Mouse (Mus musculus) intestine, embryonic 14.5 days (tissue): ENCODE data around the gene Mga. TPM values are rescaled to one million over a fixed set of nuclear protein-coding genes. Genes with fewer than 3 reads are reported as not detected.

Experiments
- ATAC-seq: fragments of 200-750 bp; cut with Nextera tagmentation; replicated peaks from 2 replicates; pipeline ENCODE4 v1.8.0; 2017; ENCODE audit warnings: low read depth, moderate number of reproducible peaks, moderate TSS enrichment, moderate library complexity; ENCODE audit not compliant: low FRiP score, low TSS enrichment
- DNase-seq: peaks from one replicate; pipeline ENCODE4 v3.0.0-alpha.2; 2018; ENCODE audit warnings: low spot score
- H3K27ac ChIP-seq: fragments of 300-500 bp; sonication (generic); 2 replicates; pipeline ENCODE4 v1.5.1; 2014; ENCODE audit warnings: low read depth, mild to moderate bottlenecking, control low read depth
- H3K27me3 ChIP-seq: fragments of 300-500 bp; sonication (generic); replicated peaks from 2 replicates; pipeline ENCODE4 v1.6.1; 2014; ENCODE audit warnings: low read length, control low read depth; ENCODE audit not compliant: control insufficient read depth, insufficient read depth
- H3K36me3 ChIP-seq: fragments of 300-500 bp; sonication (generic); 2 replicates; pipeline ENCODE4 v1.6.1; 2014; ENCODE audit warnings: low read length, control low read depth; ENCODE audit not compliant: control insufficient read depth, insufficient read depth
- H3K4me1 ChIP-seq: fragments of 300-500 bp; sonication (generic); replicated peaks from 2 replicates; pipeline ENCODE4 v1.6.1; 2014; ENCODE audit warnings: low read length, control low read depth, mixed read lengths; ENCODE audit not compliant: control insufficient read depth, insufficient read depth
- H3K4me2 ChIP-seq: fragments of 300-500 bp; sonication (generic); 2 replicates; pipeline ENCODE4 v1.6.1; 2014; ENCODE audit warnings: low read length
- H3K4me3 ChIP-seq: fragments of 300-500 bp; sonication (generic); 2 replicates; pipeline ENCODE4 v1.5.1; 2014; ENCODE audit warnings: low read depth, low read length, control low read depth, mixed read lengths
- H3K9ac ChIP-seq: fragments of 300-500 bp; sonication (generic); 2 replicates; pipeline ENCODE4 v1.6.1; 2014; ENCODE audit warnings: mild to moderate bottlenecking, low read length
- H3K9me3 ChIP-seq: fragments of 300-500 bp; sonication (generic); 2 replicates; pipeline ENCODE4 v1.6.1; 2016; ENCODE audit warnings: low read length, control low read depth; ENCODE audit not compliant: control insufficient read depth
- WGBS: fragments of 180-500 bp; shearing (Covaris S2); extraction: QIAGEN DNeasy Blood & Tissue Kit; methylation state at CpG from one replicate; pipeline ENCODE4 v1.1.7; 2014; 5-methylcytosine and 5-hydroxymethylcytosine counted together
- polyA plus RNA-seq: library from polyadenylated mRNA; unstranded; fragments of >200 nt; fragmentation: Nextera tagmentation; extraction: Ambion mirVana; gene quantifications from 2 replicates; pipeline ENCODE4 v1.2.1, GENCODE M21; 2014

The Mga gene
- polyA plus RNA-seq, 1 experiment from 2014 or later: 36.4 TPM

DNA sequence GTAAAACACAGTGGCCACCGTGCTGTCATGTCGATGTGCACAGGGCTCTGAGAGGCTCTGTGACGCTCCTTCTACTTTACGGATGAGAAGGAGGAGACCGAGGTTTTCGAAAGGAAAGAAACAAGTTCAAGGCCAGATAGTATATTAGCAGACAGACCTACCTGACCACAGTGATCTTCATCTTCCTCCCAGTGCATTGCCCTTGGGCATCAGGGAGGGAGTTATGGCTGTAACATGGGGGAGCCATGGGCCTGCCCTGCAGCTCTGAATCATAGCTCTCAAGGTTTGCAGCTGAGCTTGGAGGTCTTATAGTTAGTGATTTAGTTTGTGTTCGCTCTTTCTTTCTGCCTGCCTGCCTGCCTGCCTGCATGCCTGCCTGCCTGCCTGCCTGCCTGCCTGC lies 109.7 kb downstream of the Mga start:
- Histone ChIP-seq H3K9ac (no peak overlapping the region), H3K4me3 (no peak overlapping the region), H3K4me2 (no peak overlapping the region), H3K9me3 (no peaks in the 10 kb centered on the region), H3K27me3 (no peaks in the 10 kb centered on the region), H3K36me3 (no peaks in the 10 kb centered on the region), H3K4me1 (no peaks in the 10 kb centered on the region), H3K27ac (no peak overlapping the region)
- ATAC-seq: no peak
- DNase-seq: no peak
- 93% methylated on average over 7 of the region's 7 CpGs for WGBS

GRCm38 (mm10) chr2:120007680-120008210 lies 110.7 kb downstream of the Mga start:
- WGBS: 85% methylated on average over 4 of the region's 4 CpGs
- no peak overlapping the region for H3K27ac ChIP-seq
- H3K36me3 ChIP-seq: peaks cover 4% of the 10 kb centered on the region; the same call in 1 of the 2 replicates
- H3K9ac ChIP-seq: no peak overlapping the region
- H3K4me3 ChIP-seq: no peak overlapping the region
- no peak for DNase-seq
- no peak for ATAC-seq
- H3K27me3 ChIP-seq: no peaks in the 10 kb centered on the region
- H3K4me2 ChIP-seq: no peak overlapping the region
- H3K4me1 ChIP-seq: no peaks in the 10 kb centered on the region
- no peaks in the 10 kb centered on the region for H3K9me3 ChIP-seq

DNA sequence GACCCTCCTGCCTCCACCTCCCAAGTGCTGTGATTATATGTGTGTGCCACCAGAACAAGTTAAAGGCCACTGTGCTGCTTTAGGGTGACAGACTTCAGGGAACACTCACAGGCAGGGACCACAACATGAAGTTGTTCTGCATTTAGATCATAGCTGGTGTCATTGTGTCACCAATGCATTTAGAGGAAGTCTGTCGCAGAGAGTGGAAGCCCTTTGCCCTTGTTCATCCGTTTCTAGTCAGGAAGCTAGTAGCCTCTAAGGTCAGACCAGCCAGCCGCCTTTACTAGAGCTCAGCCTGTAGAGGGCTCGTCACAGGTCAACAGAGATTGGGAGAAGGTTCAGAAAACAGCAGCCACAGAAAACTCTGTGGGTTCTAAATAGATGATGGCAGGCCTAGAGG lies 111.6 kb downstream of the Mga start:
- Histone ChIP-seq H3K27me3 (no peaks in the 10 kb centered on the region), H3K4me1 (no peaks in the 10 kb centered on the region), H3K27ac (no peak overlapping the region), H3K9ac (no peak overlapping the region), H3K36me3 (peaks cover 4% of the 10 kb centered on the region; the same call in 1 of the 2 replicates), H3K9me3 (no peaks in the 10 kb centered on the region), H3K4me3 (no peak overlapping the region), H3K4me2 (no peak overlapping the region)
- no peak for ATAC-seq
- DNase-seq: no peak
- WGBS: 56% methylated on average over 4 of the region's 4 CpGs

- Histone ChIP-seq H3K9ac (no peak overlapping the region), H3K9me3 (no peaks in the 10 kb centered on the region), H3K4me2 (no peak overlapping the region), H3K27ac (no peak overlapping the region), H3K36me3 (peaks cover 18% of the 10 kb centered on the region), H3K4me1 (no peaks in the 10 kb centered on the region), H3K4me3 (no peak overlapping the region), H3K27me3 (no peaks in the 10 kb centered on the region)
- no peak for ATAC-seq
- DNase-seq: peak; percentile 68
- 77% methylated on average over 8 of the region's 8 CpGs for WGBS
Observed at GRCm38 (mm10) chr2:120011462-120012200, 114.6 kb downstream of the Mga start.

DNA sequence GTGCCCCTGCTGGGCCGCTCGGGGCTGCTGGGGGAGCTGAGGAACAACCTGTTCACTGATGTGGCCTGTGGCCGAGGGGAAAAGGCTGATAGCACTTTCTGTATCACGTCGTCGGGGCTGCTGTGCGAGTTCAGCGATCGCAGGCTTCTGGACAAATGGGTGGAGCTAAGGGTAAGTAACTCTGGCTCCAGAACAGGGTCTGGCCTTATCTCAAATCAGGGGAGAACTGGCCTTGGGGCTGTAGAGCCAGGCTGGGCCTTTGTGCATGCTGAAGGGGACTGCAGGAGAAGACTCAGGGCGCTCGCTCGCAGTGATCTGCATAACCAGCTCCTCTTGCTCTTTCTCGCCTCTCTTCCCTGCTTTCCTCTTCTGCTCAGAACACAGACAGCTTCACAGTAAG lies 115.9 kb downstream of the Mga start:
- peaks cover 31% of the 10 kb centered on the region for H3K36me3 ChIP-seq
- no peaks in the 10 kb centered on the region for H3K9me3 ChIP-seq
- DNase-seq: no peak
- ATAC-seq: no peak
- H3K27me3 ChIP-seq: no peaks in the 10 kb centered on the region
- no peaks in the 10 kb centered on the region for H3K4me1 ChIP-seq
- no peak overlapping the region for H3K4me3 ChIP-seq
- no peak overlapping the region for H3K9ac ChIP-seq
- 84% methylated on average over 13 of the region's 13 CpGs for WGBS
- H3K4me2 ChIP-seq: no peak overlapping the region
- H3K27ac ChIP-seq: no peak overlapping the region

GRCm38 (mm10) chr2:120013831-120014486 lies 116.9 kb downstream of the Mga start:
- 96% methylated on average over 2 of the region's 2 CpGs for WGBS
- no peaks in the 10 kb centered on the region for H3K27me3 ChIP-seq

GRCm38 (mm10) chr2:120015882-120016281 lies 118.9 kb downstream of the Mga start:
- no peak overlapping the region for H3K27ac ChIP-seq
- no peak for ATAC-seq
- no peak for DNase-seq
- no peak overlapping the region for H3K4me3 ChIP-seq
- H3K27me3 ChIP-seq: no peaks in the 10 kb centered on the region
- no peak overlapping the region for H3K4me2 ChIP-seq
- WGBS: 89% methylated on average over 4 of the region's 4 CpGs
- no peak overlapping the region for H3K9ac ChIP-seq
- H3K9me3 ChIP-seq: no peaks in the 10 kb centered on the region
- peaks cover 61% of the 10 kb centered on the region for H3K36me3 ChIP-seq
- no peaks in the 10 kb centered on the region for H3K4me1 ChIP-seq

More at GRCm38 (mm10) chr2:120013831-120014486, 116.9 kb downstream of the Mga start:
- no peaks in the 10 kb centered on the region for H3K9me3 ChIP-seq
- H3K27ac ChIP-seq: no peak overlapping the region
- no peak for ATAC-seq
- H3K9ac ChIP-seq: no peak overlapping the region
- DNase-seq: no peak
- H3K4me2 ChIP-seq: no peak overlapping the region
- H3K4me1 ChIP-seq: no peaks in the 10 kb centered on the region
- H3K4me3 ChIP-seq: no peak overlapping the region
- peaks cover 42% of the 10 kb centered on the region for H3K36me3 ChIP-seq

- H3K4me3 ChIP-seq: no peak overlapping the region
- no peaks in the 10 kb centered on the region for H3K27me3 ChIP-seq
- no peak for DNase-seq
- H3K9me3 ChIP-seq: no peaks in the 10 kb centered on the region
- no peaks in the 10 kb centered on the region for H3K4me1 ChIP-seq
- no peak overlapping the region for H3K9ac ChIP-seq
- ATAC-seq: no peak
- no peak overlapping the region for H3K4me2 ChIP-seq
- WGBS: 88% methylated on average over 12 of the region's 12 CpGs
- no peak overlapping the region for H3K27ac ChIP-seq
- H3K36me3 ChIP-seq: peaks cover 76% of the 10 kb centered on the region
Observed at GRCm38 (mm10) chr2:120017599-120017998, 120.6 kb downstream of the Mga start.
